Mouse (Mus musculus) gastrocnemius, postnatal 14 days (tissue): ENCODE data around the gene Palm2. TPM values are rescaled to one million over a fixed set of nuclear protein-coding genes. Genes with fewer than 3 reads are reported as not detected.

Source experiments
- DNase-seq: peaks from one replicate; pipeline ENCODE4 v3.0.0; 2021; ENCODE audit warnings: mixed read lengths
- intact Hi-C: fragments of 180-260 bp; cut with DNase I; formaldehyde crosslinking; loops from one replicate; pipeline ENCODE4 v1.15.1; 2025; ENCODE audit warnings: low total_unique reads
- total RNA-seq, 2 experiments: library from RNA; stranded (reverse); gene quantifications; 2 replicates each; pipeline ENCODE4 v1.2.3; 2021

Gene Palm2
- total RNA-seq, 2 experiments from 2014 or later, result 3.8 to 4.6 TPM

GRCm38 (mm10) chr4:57565283-57565682 lies 131.2 kb downstream of the Palm2 start:
- intact Hi-C loops, result no loop called here

DNA sequence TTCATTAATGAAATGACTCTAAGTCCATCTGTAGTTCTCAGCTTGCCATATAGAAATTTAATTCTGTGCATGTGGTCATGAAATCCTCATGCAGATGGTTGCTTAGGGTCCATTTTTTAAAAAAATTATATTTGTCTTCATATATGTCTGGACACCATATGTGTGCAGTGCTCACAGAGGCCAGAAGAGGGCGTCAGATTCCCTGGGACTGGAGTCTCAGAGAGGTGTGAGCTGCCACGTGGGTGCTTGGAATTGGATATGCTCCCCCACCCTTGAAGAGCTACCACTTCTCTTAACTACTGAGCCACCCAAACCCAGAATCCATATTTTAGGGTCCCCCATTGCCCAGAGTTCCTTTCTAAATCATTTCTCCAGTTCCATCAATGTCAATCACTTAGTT lies 131.8 kb downstream of the Palm2 start:
- intact Hi-C loops, result no loop called here
- DNase-seq, result no peak

More at GRCm38 (mm10) chr4:57565283-57565682, 131.2 kb downstream of the Palm2 start:
- DNase-seq, result no peak

GRCm38 (mm10) chr4:57567666-57568206 lies 133.7 kb downstream of the Palm2 start, which contains the start of gene Pakap:
Gene Pakap, plus strand, starts transcription at chr4:57568179.
- intact Hi-C loops, result no loop called here
- peak; percentile 57 for DNase-seq

- DNase-seq, result no peak
- intact Hi-C loops, result no loop called here
These were observed 134.4 kb downstream of the Palm2 start for GRCm38 (mm10) chr4:57568268-57569068.

DNA sequence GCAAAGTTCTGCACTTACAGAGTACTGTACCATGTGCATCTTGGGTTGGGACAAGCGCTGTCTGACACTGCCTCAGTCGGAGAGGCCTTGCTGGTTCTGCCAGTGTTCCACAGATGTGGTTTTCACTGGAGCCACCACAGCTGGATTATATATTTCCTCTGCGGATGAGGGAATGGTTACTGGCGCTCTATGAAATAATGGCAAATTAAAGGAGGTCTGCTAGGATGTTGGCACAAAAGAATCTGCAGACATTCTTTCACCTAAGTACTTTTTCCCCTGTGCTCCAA lies 135.0 kb downstream of the Palm2 start:
- intact Hi-C loops, result no loop called here
- DNase-seq, result no peak

DNA sequence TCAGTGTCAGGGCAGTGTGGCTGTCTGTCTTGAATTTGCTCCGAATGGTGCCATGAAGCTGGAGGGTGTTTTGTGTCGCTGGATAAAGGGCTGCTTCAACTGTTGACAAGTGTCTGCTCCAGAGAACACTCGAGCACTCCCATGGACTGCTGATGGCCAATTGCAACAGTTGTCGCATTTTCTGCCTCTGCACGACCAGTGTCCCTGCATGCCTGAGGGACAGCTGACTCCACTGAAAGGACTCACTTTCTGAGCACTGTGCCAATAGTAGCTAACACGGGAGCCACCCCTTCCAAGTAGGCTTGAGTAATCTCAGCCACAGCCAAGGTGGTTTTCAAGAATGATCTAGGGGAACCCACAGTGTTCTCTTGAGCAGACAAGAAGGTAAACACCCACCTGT lies 135.7 kb downstream of the Palm2 start:
- intact Hi-C loops, result no loop called here
- peak; percentile 15 for DNase-seq

GRCm38 (mm10) chr4:57570229-57570628 lies 136.2 kb downstream of the Palm2 start:
- DNase-seq, result no peak
- intact Hi-C loops, result no loop called here

- no peak for DNase-seq
- intact Hi-C loops, result no loop called here
These were observed 140.1 kb downstream of the Palm2 start for GRCm38 (mm10) chr4:57574181-57574580.

- intact Hi-C loops, result no loop called here
- no peak for DNase-seq
These were observed 140.6 kb downstream of the Palm2 start for GRCm38 (mm10) chr4:57574646-57575045.

DNA sequence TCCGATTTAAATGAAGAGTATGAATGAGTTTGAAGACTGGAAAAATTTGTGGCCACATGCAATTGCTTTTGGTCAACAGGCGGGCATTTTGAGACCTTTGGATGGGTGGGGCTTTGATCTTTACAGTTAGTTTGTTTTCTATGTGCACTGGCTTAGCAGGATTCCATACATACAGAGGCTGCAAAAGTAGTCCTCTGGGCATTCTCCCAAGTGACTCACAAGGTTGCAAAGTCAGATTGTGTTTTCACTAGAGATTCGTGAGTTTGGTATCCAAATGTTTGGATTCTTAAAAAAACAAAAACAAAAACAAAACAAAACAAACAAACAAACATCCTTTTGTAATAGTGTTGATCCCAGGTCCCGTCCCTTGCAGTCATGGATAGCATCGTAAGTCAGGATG lies 141.6 kb downstream of the Palm2 start:
- DNase-seq, result no peak
- intact Hi-C loops, result no loop called here

- DNase-seq, result no peak
- intact Hi-C loops, result no loop called here
These were observed 142.0 kb downstream of the Palm2 start for GRCm38 (mm10) chr4:57576095-57576494.

GRCm38 (mm10) chr4:57579683-57580082 lies 145.6 kb downstream of the Palm2 start:
- no peak for DNase-seq
- intact Hi-C loops, result no loop called here

DNA sequence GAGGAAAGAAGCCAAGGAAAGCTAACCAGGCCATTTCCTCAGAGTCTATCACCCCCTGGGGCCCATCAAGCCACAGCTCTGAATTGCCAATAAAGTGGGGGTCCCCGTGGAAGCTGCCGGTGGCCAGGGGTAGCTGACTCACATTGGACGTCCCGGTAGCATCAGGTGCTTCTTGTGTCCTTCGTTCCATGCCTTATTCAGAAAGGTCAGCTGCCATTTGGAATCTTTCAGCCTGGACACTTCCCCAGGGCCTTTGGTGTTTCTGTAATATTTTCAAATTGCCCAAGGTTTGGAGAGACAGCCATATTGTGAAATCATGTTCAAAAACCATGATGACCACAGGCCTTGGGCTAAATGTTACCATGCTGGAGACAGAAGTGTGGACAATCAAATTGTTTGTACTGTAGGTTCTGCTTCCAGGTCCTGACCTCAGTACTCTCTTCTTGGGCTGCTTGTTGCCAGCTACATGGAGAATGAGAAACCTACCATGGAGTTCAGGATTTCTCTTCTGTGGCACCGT lies 151.3 kb downstream of the Palm2 start:
- DNase-seq, result no peak
- intact Hi-C loops, result no loop called here

- DNase-seq, result no peak
These were observed 153.0 kb downstream of the Palm2 start for GRCm38 (mm10) chr4:57586933-57587658.

DNA sequence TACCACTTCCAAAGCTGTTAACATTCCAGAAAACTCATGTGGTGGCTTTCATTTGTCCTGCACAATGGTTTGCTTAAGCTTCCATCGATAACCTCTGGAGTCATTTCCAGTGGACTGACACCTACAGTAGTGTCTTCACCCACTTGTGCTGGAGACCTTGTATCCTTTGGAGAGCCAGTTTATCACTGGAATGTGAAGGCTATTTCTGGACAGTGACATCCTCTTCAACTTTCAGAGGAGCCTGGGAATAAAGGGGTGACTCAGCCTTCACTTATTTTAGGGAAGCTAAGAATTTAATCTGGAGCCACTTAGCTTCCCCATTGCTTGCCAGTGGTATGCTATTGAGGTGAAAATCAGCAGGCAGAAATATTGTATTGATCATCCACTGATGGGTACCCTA lies 154.3 kb downstream of the Palm2 start:
- intact Hi-C loops, result no loop called here
- DNase-seq, result no peak

More at GRCm38 (mm10) chr4:57586933-57587658, 153.0 kb downstream of the Palm2 start:
- intact Hi-C loops, result no loop called here

DNA sequence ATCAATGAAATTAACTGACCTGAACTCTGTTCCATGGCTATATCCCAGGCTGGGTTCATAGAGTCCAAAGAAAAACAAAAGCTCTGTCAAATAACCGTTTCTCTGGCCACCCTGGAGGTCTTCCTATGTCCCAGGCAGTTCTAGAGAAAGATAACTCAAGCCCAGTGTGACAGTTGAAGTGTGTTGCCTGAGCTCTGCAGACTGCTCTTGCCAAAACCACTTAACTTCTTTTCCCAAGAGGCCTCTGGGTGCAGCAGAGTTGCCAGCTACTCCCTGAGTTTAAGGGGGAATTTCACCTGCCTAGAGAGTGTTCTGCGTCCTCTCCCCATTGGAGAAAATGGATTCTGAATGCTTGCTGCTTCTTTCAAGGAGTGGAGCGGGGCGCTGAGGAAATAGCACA lies 158.7 kb downstream of the Palm2 start:
- DNase-seq, result no peak
- intact Hi-C loops, result no loop called here

DNA sequence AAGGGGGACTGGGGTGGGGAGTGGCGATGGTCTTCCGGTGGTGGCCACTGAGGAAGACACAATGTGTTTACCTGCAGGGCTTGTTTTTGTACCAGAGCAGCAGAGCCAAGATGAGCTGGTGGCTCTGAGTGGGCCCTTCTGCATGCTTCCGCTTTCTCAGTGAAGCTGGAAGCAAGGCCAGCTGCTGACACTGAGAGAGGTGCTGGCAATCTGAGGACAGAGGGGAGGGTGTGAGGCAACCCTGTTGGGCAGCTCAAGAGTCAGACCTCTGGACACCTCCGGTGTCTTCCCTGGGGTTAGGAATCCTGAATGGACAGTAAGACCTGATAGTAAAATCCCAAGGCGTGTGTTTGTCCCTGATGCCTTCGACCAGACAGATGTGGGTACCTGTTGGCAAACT lies 165.9 kb downstream of the Palm2 start:
- no peak for DNase-seq
- intact Hi-C loops, result loop anchor here (5.0 kb wide), 1 partner anchor 143 kb away; no protein-coding TSS in a partner anchor

DNA sequence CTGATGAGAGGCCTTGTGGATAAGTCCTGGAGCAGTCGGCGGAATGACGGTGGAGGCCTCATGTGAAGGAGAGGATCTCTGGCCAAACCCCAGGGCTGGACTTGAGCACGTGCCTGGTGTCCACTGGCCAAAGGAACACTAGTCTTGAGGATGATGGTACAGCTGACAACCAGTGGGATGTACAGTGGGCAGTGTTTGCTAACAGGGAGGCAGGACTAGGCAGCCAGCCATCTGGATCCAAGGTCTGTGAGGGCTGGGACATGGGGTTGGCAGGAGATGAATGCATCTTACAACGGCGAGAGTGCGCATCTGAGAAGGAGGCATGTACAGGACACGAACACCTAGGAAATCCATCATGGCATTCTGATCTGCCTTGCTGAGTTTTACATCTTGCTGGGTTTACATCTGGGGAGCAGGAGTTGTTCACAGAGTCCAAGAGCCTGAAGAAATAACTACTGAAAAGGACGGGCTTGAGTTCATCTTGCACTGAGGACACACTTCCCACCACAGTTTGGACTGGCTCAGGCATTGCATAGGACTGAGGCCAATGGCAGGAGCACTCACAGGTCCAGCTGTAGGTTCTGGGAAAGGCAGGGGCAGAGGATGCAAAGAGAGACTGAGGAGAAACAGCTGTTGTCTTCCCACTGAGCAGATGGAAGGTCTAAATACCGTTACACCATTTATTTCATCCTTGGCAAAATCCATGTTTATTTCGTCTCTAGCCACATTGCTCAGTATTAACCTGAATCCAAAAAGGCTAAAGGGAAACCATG lies 166.8 kb downstream of the Palm2 start:
- intact Hi-C loops, result loop anchor here (5.0 kb wide), 1 partner anchor 144 kb away; no protein-coding TSS in a partner anchor

DNA sequence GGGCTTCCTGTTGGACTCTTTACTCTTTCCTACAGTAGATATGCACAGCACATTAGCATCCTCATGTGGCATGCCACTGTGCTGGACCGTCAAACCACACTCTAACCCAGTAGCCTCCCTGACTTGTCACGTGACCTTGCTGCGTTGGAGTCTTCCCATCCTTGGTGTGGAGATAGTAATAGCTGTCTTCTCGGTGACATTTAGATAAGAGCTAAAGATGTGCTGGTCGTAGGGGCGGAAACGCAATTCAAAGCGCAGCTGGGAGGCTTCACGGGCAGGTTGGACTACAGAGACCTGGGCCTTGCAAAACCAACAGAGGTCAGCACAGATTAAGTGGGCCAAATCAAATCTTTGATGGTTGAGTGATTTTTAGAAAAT lies 167.4 kb downstream of the Palm2 start:
- no peak for DNase-seq
- intact Hi-C loops, result loop anchor here (5.0 kb wide), 1 partner anchor 144 kb away; no protein-coding TSS in a partner anchor

More for the DNA sequence above, 166.8 kb downstream of the Palm2 start:
- DNase-seq, result no peak
